Mouse (Mus musculus) frontal cortex, adult 2 months (tissue): ENCODE measurements at regions not wholly inside any gene's neighbourhood (a gene's known extent, or its start where the extent isn't known, plus 50 kb on each side); places are given as distances from the start of the nearest gene placed in this dataset.

Experiments used
- DNase-seq, 2 experiments: peaks; one replicate each; pipeline ENCODE4 v3.0.0; 2022; ENCODE audit warnings: low spot score in 1 of 2; ENCODE audit errors: extremely low spot score in 1 of 2

DNA sequence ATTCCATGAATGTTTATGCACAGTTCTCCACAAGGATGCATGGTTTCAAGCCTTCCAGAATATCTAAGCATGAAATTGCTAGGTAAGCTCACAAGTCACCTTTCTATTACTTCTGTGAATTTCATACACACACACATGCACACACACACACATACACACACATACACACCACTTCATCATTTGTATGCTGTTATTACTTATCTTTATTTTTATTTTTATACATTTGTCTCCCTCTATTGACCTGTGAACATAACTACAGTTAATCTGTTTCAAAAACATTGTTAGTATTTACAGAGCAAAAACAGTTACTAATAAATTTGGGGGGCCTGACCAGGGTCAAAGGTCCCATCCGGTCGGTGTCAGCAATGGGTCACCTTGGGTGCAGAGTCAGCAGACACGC lies 212.6 kb upstream of the Depdc1a start:
- peak in 1 of 2 experiments; percentile 14 for DNase-seq

DNA sequence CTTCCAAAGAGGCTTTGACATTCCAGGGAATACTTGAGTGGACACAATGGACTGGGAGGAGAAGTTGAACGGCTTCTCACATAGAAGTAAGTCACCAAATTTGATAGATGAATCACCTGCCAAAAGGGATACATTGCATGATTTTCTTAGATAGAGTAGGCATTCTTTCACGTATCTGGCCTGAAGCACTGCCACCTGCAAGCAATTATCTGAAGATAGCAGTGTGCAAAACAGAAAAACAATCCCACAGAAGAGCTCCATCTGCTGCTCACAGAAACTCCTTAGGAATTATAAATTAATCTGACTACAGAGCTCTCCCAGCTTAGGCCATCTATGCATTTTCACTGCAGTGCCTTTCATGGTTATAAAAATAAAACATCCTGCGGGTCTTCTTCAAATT lies 177.8 kb upstream of the Depdc1a start:
- DNase-seq: peak in 1 of 2 experiments; percentile 1

DNA sequence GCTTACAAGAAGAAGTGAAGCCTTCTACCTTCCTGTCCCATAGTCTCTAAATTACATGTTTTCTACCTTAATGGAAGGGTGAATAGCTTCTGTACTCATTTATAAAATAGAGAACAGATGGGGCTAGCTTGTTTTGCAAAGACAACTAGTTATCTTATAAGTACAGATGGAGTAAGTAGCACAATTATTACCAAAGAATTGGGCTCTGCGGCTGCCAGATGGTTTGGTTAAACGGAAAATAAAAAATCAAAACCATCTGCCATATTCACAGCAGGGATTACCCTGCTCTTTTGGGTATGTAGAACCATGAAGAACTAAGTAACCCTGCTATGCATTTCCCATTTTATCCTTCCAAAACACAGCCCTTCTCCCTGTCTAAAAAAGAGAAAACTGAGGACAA lies 147.2 kb upstream of the Depdc1a start:
- no peak for DNase-seq

DNA sequence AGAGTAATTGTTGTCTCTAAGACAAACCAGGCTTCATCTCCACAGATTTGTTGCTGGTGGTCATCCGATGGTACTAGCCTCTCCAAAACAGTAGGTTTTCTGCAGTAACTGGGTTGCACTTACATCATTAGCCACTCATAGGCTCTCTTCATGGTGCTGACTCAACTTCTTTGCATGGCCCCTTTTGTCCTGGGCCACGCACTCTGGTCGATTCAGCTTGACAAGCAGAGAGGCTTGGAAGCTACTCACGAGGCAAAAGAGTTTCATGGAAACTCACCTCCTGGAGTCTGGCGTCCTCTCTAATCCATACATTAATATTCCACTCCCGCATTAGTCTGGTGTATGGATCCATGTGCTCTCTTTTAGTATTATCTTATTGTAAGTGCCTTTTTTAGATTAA lies 141.5 kb upstream of the Depdc1a start:
- no peak for DNase-seq

DNA sequence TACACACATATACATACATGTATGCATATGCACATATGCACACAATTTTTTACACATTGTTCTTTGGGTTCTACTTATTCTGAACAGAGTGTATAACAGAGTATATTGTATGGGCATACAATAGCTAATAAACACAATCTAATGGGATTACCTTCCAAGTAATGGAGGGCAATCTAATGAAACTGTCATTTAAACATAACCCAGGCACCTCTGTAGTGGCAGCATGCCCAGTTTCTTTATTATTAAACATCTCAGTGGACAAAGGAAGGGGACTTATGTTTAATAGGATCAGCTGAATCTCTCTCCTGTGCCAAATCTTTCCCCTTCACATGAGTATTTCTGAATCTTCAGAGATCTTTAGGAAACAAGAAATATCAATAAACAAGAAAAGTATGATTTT lies 122.1 kb upstream of the Depdc1a start:
- DNase-seq: no peak
